Mouse (Mus musculus): ENCODE measurements around the gene Ppip5k2.

The Ppip5k2 gene

DNA sequence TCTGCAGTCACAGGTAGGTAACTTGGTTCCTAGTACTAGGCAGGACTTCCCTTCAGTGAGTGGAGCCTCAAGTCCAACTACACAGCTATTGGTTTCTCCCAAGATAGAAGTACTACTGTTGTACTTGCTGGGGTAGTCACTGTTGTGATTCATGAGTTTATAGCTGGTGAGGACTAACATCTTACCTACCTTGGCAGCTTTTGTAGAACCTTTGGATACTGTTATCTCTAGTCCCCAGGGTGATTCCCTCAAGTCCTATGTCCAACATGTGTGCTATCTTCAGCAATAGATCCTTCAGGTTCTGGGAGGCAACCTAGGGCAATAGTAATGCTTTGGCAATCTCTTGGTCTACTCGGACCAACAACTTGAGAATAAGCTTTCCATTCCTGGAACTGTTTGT lies 65.6 kb downstream of the Ppip5k2 start:
- Histone ChIP-seq H3K27me3 (ENCODE audit: insufficient read depth, low read length) (no peaks in the 10 kb centered on the region), H3K9me3 (ENCODE audit: low read length) (no peaks in the 10 kb centered on the region), H3K36me3 (ENCODE audit: insufficient read depth, low read length) (peaks cover 23% of the 10 kb centered on the region), H3K4me1 (replicated peaks; ENCODE audit: low read depth, low read length) (no peaks in the 10 kb centered on the region), H3K4me3 (replicated peaks; ENCODE audit: low read length) (no peak overlapping the region)
- no peak for TF ChIP-seq CTCF (conservative IDR thresholded peaks at IDR 0.05; ENCODE audit: low read length)
- TF ChIP-seq NANOG (IDR thresholded peaks at IDR 0.05; ENCODE audit: borderline replicate concordance, low read length), result no peak
- TF ChIP-seq POU5F1 (IDR thresholded peaks at IDR 0.05; ENCODE audit: borderline replicate concordance, low read length), result no peak

DNA sequence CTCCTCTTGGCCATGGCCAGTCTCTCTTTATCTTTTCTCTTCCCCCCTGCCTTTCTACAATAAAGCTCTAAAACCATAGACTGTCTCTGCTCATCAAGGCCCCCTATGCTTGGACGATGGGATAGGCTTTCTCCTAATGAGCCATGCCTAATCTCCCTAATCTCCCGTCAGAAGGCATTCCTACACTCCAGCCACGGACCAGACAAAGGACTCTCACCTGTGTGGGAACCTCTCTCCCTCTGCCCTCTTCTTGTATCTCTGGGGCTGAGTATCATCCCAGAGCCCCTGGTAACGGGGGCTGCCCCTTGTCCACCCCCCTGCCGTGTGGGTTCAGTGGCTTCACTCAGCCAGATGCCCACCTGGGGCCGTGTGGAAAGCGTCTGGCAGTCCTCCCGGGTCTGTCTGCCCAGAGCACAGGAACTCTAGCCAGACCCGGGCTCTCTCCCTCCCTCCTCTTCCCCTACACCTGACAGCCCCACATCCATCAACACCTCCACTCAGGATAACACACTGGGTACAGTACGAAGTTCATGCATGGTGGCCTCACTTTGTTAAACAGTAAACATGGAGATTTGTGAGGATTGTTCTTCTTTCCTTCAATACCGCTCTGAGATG lies 71.1 kb downstream of the Ppip5k2 start:
- no peaks in the 10 kb centered on the region for H3K27me3 ChIP-seq (ENCODE audit: insufficient read depth, low read length)
- H3K4me3 ChIP-seq (replicated peaks; ENCODE audit: low read length), result no peak overlapping the region
- peaks cover 1% of the 10 kb centered on the region; the same call in 1 of the 2 replicates for H3K36me3 ChIP-seq (ENCODE audit: insufficient read depth, low read length)
- TF ChIP-seq CTCF (conservative IDR thresholded peaks at IDR 0.05; ENCODE audit: low read length) (no peak), POU5F1 (IDR thresholded peaks at IDR 0.05; ENCODE audit: borderline replicate concordance, low read length) (no peak), NANOG (IDR thresholded peaks at IDR 0.05; ENCODE audit: borderline replicate concordance, low read length) (no peak)
- no peaks in the 10 kb centered on the region for H3K4me1 ChIP-seq (replicated peaks; ENCODE audit: low read depth, low read length)
- no peaks in the 10 kb centered on the region for H3K9me3 ChIP-seq (ENCODE audit: low read length)

DNA sequence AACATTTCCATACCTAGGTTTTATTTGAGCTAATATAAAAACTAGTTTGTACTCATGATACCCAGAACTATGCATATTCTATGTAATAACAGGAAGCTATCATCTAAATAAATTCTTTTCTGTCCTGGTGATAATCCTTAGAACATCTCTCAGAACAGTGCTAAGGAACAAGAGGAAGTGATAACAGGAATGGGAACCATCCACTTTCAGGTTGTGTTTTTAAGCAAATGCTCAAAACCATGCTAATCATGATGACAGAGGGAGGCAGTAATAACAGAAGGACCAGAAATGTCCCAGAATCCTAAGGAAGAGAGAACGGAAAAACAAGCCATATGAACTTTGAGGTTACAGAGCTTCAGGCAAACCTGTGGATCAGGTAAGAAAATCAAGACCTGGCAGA lies 72.9 kb downstream of the Ppip5k2 start:
- no peaks in the 10 kb centered on the region for H3K4me1 ChIP-seq (replicated peaks; ENCODE audit: low read depth, low read length)
- H3K4me3 ChIP-seq (replicated peaks; ENCODE audit: low read length), result no peak overlapping the region
- H3K9me3 ChIP-seq (ENCODE audit: low read length), result no peaks in the 10 kb centered on the region
- H3K27me3 ChIP-seq (ENCODE audit: insufficient read depth, low read length), result no peaks in the 10 kb centered on the region
- no peaks in the 10 kb centered on the region for H3K36me3 ChIP-seq (ENCODE audit: insufficient read depth, low read length)
- no peak for TF ChIP-seq POU5F1 (IDR thresholded peaks at IDR 0.05; ENCODE audit: borderline replicate concordance, low read length)
- no peak for TF ChIP-seq NANOG (IDR thresholded peaks at IDR 0.05; ENCODE audit: borderline replicate concordance, low read length)
- no peak for TF ChIP-seq CTCF (conservative IDR thresholded peaks at IDR 0.05; ENCODE audit: low read length)

DNA sequence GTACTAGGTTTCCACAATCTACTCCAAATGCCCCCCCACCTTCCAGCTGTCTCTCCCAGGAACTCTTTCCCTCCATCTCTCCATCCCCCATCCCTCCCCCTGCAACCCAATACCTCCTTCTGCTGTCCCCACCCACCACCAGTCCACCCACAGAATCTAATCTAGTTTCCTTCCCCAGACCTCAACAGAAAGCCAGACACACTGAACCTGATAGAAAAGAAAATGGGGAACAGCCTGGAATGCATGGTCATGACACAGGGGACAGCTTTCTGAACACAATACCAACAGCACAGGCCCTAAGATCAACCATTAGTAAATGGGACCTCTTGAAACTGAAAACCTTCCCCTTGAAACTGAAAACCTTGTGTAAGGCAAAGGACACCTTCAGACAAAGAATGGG lies 76.4 kb downstream of the Ppip5k2 start:
- no peaks in the 10 kb centered on the region for H3K9me3 ChIP-seq (ENCODE audit: low read length)
- no peaks in the 10 kb centered on the region for H3K4me1 ChIP-seq (replicated peaks; ENCODE audit: low read depth, low read length)
- no peaks in the 10 kb centered on the region for H3K27me3 ChIP-seq (ENCODE audit: insufficient read depth, low read length)
- no peak overlapping the region for H3K4me3 ChIP-seq (replicated peaks; ENCODE audit: low read length)
- TF ChIP-seq CTCF (conservative IDR thresholded peaks at IDR 0.05; ENCODE audit: low read length) (no peak), POU5F1 (IDR thresholded peaks at IDR 0.05; ENCODE audit: borderline replicate concordance, low read length) (no peak), NANOG (IDR thresholded peaks at IDR 0.05; ENCODE audit: borderline replicate concordance, low read length) (no peak)
- H3K36me3 ChIP-seq (ENCODE audit: insufficient read depth, low read length), result no peaks in the 10 kb centered on the region

DNA sequence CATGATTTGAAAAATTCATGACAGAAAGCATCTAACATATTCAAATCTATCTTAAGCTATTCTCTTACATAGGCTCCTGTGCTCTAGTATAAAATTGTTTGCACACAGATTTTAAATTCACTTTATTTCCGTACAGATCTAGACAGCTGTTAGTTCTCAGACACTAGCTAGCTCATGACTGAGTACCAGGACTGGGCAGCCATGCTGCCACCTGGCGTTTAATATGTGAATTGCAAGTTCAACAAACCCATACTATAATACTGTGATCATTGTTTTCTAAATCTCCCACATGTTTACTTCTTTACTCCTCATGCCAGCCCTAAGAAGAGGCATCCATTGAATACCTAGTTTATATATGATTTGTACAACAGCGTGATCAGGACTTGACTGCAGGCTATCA lies 81.5 kb downstream of the Ppip5k2 start:
- H3K27me3 ChIP-seq (ENCODE audit: insufficient read depth, low read length), result 0 out of 2 replicates have a peak, but pooled peaks cover 2% of the 10 kb centered on the region
- H3K4me3 ChIP-seq (replicated peaks; ENCODE audit: low read length), result no peak overlapping the region
- no peaks in the 10 kb centered on the region for H3K4me1 ChIP-seq (replicated peaks; ENCODE audit: low read depth, low read length)
- TF ChIP-seq POU5F1 (IDR thresholded peaks at IDR 0.05; ENCODE audit: borderline replicate concordance, low read length), result no peak
- TF ChIP-seq CTCF (conservative IDR thresholded peaks at IDR 0.05; ENCODE audit: low read length), result peak; percentile 81
- no peak for TF ChIP-seq NANOG (IDR thresholded peaks at IDR 0.05; ENCODE audit: borderline replicate concordance, low read length)
- no peaks in the 10 kb centered on the region for H3K9me3 ChIP-seq (ENCODE audit: low read length)
- H3K36me3 ChIP-seq (ENCODE audit: insufficient read depth, low read length), result no peaks in the 10 kb centered on the region

DNA sequence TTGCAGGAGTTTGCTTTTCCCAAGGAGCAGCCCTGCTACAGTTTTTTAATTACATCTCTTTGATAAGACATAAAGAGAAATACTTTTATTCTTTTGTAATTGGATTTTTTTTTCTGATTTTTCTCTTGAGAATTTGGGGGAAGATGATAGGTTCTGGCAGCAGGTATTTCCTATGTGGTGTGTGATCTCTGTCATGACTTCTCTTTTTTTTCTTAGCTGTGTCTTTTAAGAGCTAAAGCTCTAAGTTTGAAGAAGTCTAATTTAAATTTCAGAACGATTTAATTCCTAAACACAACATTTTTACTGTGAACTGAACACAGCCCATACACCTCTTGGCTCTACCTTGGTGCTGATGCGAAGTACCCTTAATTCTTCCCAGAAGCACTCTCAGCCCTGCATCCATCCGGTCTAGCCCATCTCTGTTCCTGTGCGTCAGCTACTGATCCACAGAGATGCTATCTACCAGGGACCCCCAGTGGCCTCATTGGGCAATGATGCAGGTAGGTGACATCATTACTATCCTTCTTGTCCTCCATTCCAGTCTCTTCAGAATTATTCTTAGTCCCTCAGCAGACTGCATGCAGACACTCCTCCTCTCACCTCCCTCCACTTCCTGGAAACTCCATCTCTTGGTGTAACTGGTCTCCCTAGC lies 93.6 kb downstream of the Ppip5k2 start:
- TF ChIP-seq POU5F1 (IDR thresholded peaks at IDR 0.05; ENCODE audit: borderline replicate concordance, low read length) (no peak), CTCF (conservative IDR thresholded peaks at IDR 0.05; ENCODE audit: low read length) (no peak), NANOG (IDR thresholded peaks at IDR 0.05; ENCODE audit: borderline replicate concordance, low read length) (no peak)
- Histone ChIP-seq H3K36me3 (ENCODE audit: insufficient read depth, low read length) (no peaks in the 10 kb centered on the region), H3K27me3 (ENCODE audit: insufficient read depth, low read length) (no peaks in the 10 kb centered on the region), H3K9me3 (ENCODE audit: low read length) (no peaks in the 10 kb centered on the region), H3K4me3 (replicated peaks; ENCODE audit: low read length) (no peak overlapping the region), H3K4me1 (replicated peaks; ENCODE audit: low read depth, low read length) (no peaks in the 10 kb centered on the region)

DNA sequence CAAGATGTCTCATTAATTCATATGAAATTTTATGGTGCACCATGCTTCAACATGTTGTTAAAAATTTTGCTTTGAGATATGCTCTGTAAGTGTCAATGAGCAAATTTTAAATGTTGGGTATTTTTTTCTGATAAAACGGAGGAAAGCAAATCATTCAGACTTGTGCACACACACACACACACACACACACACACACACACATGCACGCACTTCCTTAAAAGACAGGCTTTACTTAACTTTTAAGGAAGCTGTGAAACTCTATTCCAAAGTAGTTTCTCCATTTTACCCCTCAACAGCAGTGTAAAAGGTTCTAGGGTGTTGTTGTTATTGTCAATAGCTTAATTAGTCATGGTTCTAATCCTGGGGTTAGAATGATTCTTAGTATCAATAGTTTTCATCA lies 94.1 kb downstream of the Ppip5k2 start:
- H3K9me3 ChIP-seq (ENCODE audit: low read length), result no peaks in the 10 kb centered on the region
- TF ChIP-seq POU5F1 (IDR thresholded peaks at IDR 0.05; ENCODE audit: borderline replicate concordance, low read length) (no peak), NANOG (IDR thresholded peaks at IDR 0.05; ENCODE audit: borderline replicate concordance, low read length) (no peak), CTCF (conservative IDR thresholded peaks at IDR 0.05; ENCODE audit: low read length) (no peak)
- H3K36me3 ChIP-seq (ENCODE audit: insufficient read depth, low read length), result no peaks in the 10 kb centered on the region
- H3K27me3 ChIP-seq (ENCODE audit: insufficient read depth, low read length), result no peaks in the 10 kb centered on the region
- H3K4me3 ChIP-seq (replicated peaks; ENCODE audit: low read length), result no peak overlapping the region
- H3K4me1 ChIP-seq (replicated peaks; ENCODE audit: low read depth, low read length), result no peaks in the 10 kb centered on the region

DNA sequence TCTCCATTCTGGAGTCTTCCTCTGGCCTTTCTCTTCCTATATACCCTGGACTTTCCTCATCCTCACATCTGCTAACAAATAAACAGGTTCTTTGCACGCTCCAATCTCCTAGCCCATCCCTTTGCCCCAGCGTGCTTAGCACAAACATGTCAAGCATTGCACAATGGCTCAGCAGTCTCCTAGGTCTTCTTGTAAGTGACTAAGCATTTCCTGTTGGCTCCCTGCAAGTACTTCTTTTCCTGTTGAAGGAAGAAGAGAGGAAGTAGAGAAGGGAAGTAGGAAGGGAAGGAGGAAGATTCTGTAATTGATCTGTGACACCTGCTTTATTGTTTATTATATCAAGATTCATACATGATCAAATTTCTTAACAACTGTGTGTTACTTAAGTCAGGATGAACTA lies 97.4 kb downstream of the Ppip5k2 start:
- H3K36me3 ChIP-seq (ENCODE audit: insufficient read depth, low read length), result no peaks in the 10 kb centered on the region
- H3K4me3 ChIP-seq (replicated peaks; ENCODE audit: low read length), result no peak overlapping the region
- no peaks in the 10 kb centered on the region for H3K9me3 ChIP-seq (ENCODE audit: low read length)
- no peaks in the 10 kb centered on the region for H3K27me3 ChIP-seq (ENCODE audit: insufficient read depth, low read length)
- no peaks in the 10 kb centered on the region for H3K4me1 ChIP-seq (replicated peaks; ENCODE audit: low read depth, low read length)
- TF ChIP-seq CTCF (conservative IDR thresholded peaks at IDR 0.05; ENCODE audit: low read length) (no peak), POU5F1 (IDR thresholded peaks at IDR 0.05; ENCODE audit: borderline replicate concordance, low read length) (no peak), NANOG (IDR thresholded peaks at IDR 0.05; ENCODE audit: borderline replicate concordance, low read length) (no peak)

Measured in E14TG2a.4 (cell line).